ENCODE assay signal across 9 mouse cellular contexts in the genomic region with DNA sequence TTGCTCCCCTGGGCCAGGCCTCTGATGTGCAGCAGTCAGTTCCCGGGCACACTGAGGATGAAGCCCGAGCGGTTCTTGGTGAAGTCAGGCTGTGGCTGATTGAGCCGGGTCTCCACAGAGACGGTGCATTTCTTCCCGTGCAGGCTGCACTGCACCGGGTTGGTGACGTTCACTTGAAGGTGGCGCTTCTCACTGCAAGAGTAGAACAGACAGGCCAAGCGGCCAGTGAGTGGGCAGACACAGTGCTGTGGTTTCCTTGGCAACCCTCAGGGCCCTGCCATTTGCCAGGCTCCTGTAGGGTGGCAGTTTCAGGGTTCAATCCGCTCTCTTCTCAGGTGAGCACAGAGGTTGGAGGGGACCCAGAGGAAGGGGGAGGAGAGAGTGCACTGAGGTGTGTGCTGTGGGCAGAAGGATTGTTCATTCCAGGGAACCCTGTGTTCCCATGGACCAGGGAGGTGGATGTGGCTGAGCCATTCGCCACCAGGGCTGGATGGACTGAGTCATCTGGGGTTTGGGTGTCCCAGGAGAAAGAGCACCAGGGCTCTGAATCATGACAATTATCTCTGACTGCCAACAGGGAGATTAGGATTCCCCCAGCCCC. TPM values are rescaled to one million over a fixed set of nuclear protein-coding genes. Genes with fewer than 3 reads are reported as not detected.
DNase-seq lines count a peak whose midpoint lies in the region; ATAC-seq lines count a peak whose summit lies in the region.
"Had no signal": no experiment of that assay in that cellular context is flagged by ENCODE, and none has a peak within 500 bp of the region (broad histone marks: within the 10 kb centered on the region; RNA-seq: fewer than 3 reads in every experiment).

No protein-coding gene starts in this region.

- 32% methylated on average over 12 of the region's 12 CpGs for WGBS in kidney, embryonic 15.5 days
- 15% methylated on average over 12 of the region's 12 CpGs for WGBS in hindbrain, embryonic 16.5 days
- 11% methylated on average over 12 of the region's 12 CpGs for WGBS in midbrain, embryonic 14.5 days

- H3K9ac ChIP-seq in kidney, embryonic 15.5 days: no peak overlapping the region
- H3K9ac ChIP-seq in hindbrain, embryonic 16.5 days (ENCODE audit: low read depth, low read length): peak overlapping the region; percentile 63
- peak overlapping the region; percentile 47; the same call in 1 of the 2 replicates for H3K9ac ChIP-seq in midbrain, embryonic 14.5 days (replicated peaks; ENCODE audit: low read length)

- peaks cover 20% of the 10 kb centered on the region for H3K4me1 ChIP-seq in kidney, embryonic 15.5 days
- H3K4me1 ChIP-seq in hindbrain, embryonic 16.5 days (ENCODE audit: control insufficient read depth, insufficient read depth, low read depth, low read length): peaks cover 53% of the 10 kb centered on the region
- peaks cover 80% of the 10 kb centered on the region for H3K4me1 ChIP-seq in midbrain, embryonic 14.5 days (ENCODE audit: control insufficient read depth, insufficient read depth, low read length)

- H3K9me3 ChIP-seq in kidney, embryonic 15.5 days (replicated peaks): no peaks in the 10 kb centered on the region
- no peaks in the 10 kb centered on the region for H3K9me3 ChIP-seq in hindbrain, embryonic 16.5 days (ENCODE audit: control insufficient read depth, low read length)
- H3K9me3 ChIP-seq in midbrain, embryonic 14.5 days (ENCODE audit: control insufficient read depth, low read length): no peaks in the 10 kb centered on the region
- H3K9me3 ChIP-seq: G1E had no signal

- no peak overlapping the region for H3K27ac ChIP-seq in kidney, embryonic 15.5 days
- peak overlapping the region; percentile 79 for H3K27ac ChIP-seq in hindbrain, embryonic 16.5 days (ENCODE audit: low read depth, low read length)
- H3K27ac ChIP-seq in midbrain, embryonic 14.5 days (replicated peaks; ENCODE audit: low read depth, low read length): peak overlapping the region; percentile 87

- peak; percentile 70 for ATAC-seq in kidney, embryonic 15.5 days (replicated peaks; ENCODE audit: low FRiP score)
- peak; percentile 88 for ATAC-seq in hindbrain, embryonic 16.5 days
- peak; percentile 81 for ATAC-seq in midbrain, embryonic 14.5 days (ENCODE audit: low FRiP score, low TSS enrichment)

- no peaks in the 10 kb centered on the region for H3K27me3 ChIP-seq in kidney, embryonic 15.5 days
- H3K27me3 ChIP-seq in hindbrain, embryonic 16.5 days (replicated peaks; ENCODE audit: control insufficient read depth, insufficient read depth, low read length): no peaks in the 10 kb centered on the region
- H3K27me3 ChIP-seq in midbrain, embryonic 14.5 days (ENCODE audit: control insufficient read depth, insufficient read depth, low read length): no peaks in the 10 kb centered on the region

- DNase-seq in kidney, adult 11 months: no peak
- peak; percentile 87 to 89 for DNase-seq in cerebellum, postnatal 36 days
- DNase-seq in midbrain, embryonic 14.5 days: peak; percentile 89
- DNase-seq in yolk sac, embryonic 10.5 days (ENCODE audit: low spot score): no peak
- no peak for DNase-seq in thymus, postnatal 4 days
- no peak for DNase-seq in heart, adult 8-10 months (ENCODE audit: low spot score)

- H3K36me3 ChIP-seq in kidney, embryonic 15.5 days: peaks cover 3% of the 10 kb centered on the region; the same call in 1 of the 2 replicates
- H3K36me3 ChIP-seq in hindbrain, embryonic 16.5 days (ENCODE audit: control insufficient read depth, insufficient read depth, low read length): no peaks in the 10 kb centered on the region
- peaks cover 19% of the 10 kb centered on the region for H3K36me3 ChIP-seq in midbrain, embryonic 14.5 days (ENCODE audit: control insufficient read depth, insufficient read depth, low read length)

- H3K4me2 ChIP-seq in kidney, embryonic 15.5 days: peak overlapping the region; percentile 12; the same call in 1 of the 2 replicates
- H3K4me2 ChIP-seq in hindbrain, embryonic 16.5 days (ENCODE audit: low read length): peak overlapping the region; percentile 86
- H3K4me2 ChIP-seq in midbrain, embryonic 14.5 days (ENCODE audit: low read length): peak overlapping the region; percentile 98

- no peak overlapping the region for H3K4me3 ChIP-seq in kidney, embryonic 15.5 days (replicated peaks)
- peak overlapping the region; percentile 18; the same call in 1 of the 2 replicates for H3K4me3 ChIP-seq in hindbrain, embryonic 16.5 days (ENCODE audit: low read length)
- peak overlapping the region; percentile 8; the same call in 1 of the 2 replicates for H3K4me3 ChIP-seq in midbrain, embryonic 14.5 days (replicated peaks; ENCODE audit: low read depth, low read length)

RNA-seq across cellular contexts. Expression of a gene that starts 7.5 kb away (rescaled TPM):
- 1.1 and 1.3 TPM in 2 replicates for polyA plus RNA-seq in kidney, embryonic 15.5 days (2015; fragmentation: Nextera tagmentation; extraction: Ambion mirVana)
- 77.3 and 81.1 TPM in 2 replicates for polyA plus RNA-seq in hindbrain, embryonic 16.5 days (2015; fragmentation: Nextera tagmentation; extraction: Ambion mirVana)
- polyA plus RNA-seq in midbrain, embryonic 14.5 days (2014; fragmentation: Nextera tagmentation; extraction: Ambion mirVana): 103 and 134 TPM in 2 replicates
- 1 to 10 TPM in 2 of 4 experiments, under 1 TPM in 2; 0.85 to 4.1 (median 1.4) TPM for total RNA-seq in heart, adult 8-10 months (2022)

RNA-seq across cellular contexts. Expression of a gene that starts 55.9 kb away (rescaled TPM):
- 306 and 318 TPM in 2 replicates for polyA plus RNA-seq in kidney, embryonic 15.5 days (2015; fragmentation: Nextera tagmentation; extraction: Ambion mirVana)
- polyA plus RNA-seq in hindbrain, embryonic 16.5 days (2015; fragmentation: Nextera tagmentation; extraction: Ambion mirVana): 272 and 275 TPM in 2 replicates
- 266 and 299 TPM in 2 replicates for polyA plus RNA-seq in midbrain, embryonic 14.5 days (2014; fragmentation: Nextera tagmentation; extraction: Ambion mirVana)
- 100 to 1,000 TPM in 3 of 4 experiments, 10 to 100 TPM in 1; 99.6 to 118 (median 111) TPM for total RNA-seq in heart, adult 8-10 months (2022)

Comparison
In these comparisons a context has a peak if more than half of its experiments do, and no peak if none do; other contexts are left out.
1. H3K4me2 ChIP-seq: peak in every context shown above with its lines; median percentile 98 in midbrain, embryonic 14.5 days; 86 in hindbrain, embryonic 16.5 days; 12 in kidney, embryonic 15.5 days.
2. DNase-seq: peak in cerebellum, postnatal 36 days (2 of 2) and midbrain, embryonic 14.5 days (single experiment); none in kidney, adult 11 months (single experiment), yolk sac, embryonic 10.5 days (single experiment), thymus, postnatal 4 days (single experiment) and heart, adult 8-10 months (single experiment).
3. RNA of a gene that starts 7.5 kb away (polyA plus RNA-seq): 103 to 134 TPM in midbrain, embryonic 14.5 days and 77.3 to 81.1 TPM in hindbrain, embryonic 16.5 days; 1.1 to 1.3 TPM in kidney, embryonic 15.5 days; every median in the first group is over 10 times any median in the second.
4. Peak in every context shown above with its lines, with median percentiles within 50 percentile points of each other: ATAC-seq.